Mouse (Mus musculus): ENCODE measurements at regions not wholly inside any gene's neighbourhood (a gene's known extent, or its start where the extent isn't known, plus 50 kb on each side); places are given as distances from the start of the nearest gene placed in this dataset.

DNA sequence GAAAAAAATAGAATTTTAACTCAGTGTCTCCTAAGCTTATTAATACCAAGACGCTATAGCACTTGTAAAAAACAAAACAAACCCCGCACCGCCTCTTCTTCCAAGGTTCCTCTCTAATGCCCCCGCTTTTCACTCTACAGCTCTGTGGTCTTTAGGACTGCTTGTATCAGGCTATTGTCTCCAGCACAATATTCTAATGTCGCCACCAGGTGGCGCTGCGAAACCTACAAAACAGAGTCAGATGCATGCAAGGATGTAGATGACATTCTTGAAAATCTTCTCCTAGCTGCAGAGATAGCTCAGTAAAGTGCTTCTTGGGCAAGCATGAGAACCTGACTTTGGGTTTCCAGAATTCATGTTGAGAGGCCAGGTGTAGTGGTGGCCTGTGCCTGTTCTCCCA is 75.9 kb upstream of the C2cd4b start:
- H3K27ac ChIP-seq (ENCODE audit: low read length): no peak overlapping the region
- no peak overlapping the region for H3K4me3 ChIP-seq (replicated peaks; ENCODE audit: low read length)
- H3K4me2 ChIP-seq (ENCODE audit: low read length): no peak overlapping the region
- peaks cover 8% of the 10 kb centered on the region for H3K9me3 ChIP-seq (ENCODE audit: control insufficient read depth, low read length)
- no peaks in the 10 kb centered on the region for H3K4me1 ChIP-seq (replicated peaks; ENCODE audit: control insufficient read depth, insufficient read depth, low read length)
- peak; percentile 80 for ATAC-seq
- H3K27me3 ChIP-seq (replicated peaks; ENCODE audit: control insufficient read depth, insufficient read depth, low read length): no peaks in the 10 kb centered on the region
- H3K9ac ChIP-seq (replicated peaks; ENCODE audit: low read depth, low read length): no peak overlapping the region
- no peaks in the 10 kb centered on the region for H3K36me3 ChIP-seq (ENCODE audit: control insufficient read depth, insufficient read depth)
- WGBS: 5% methylated on average over 7 of the region's 7 CpGs

GRCm38 (mm10) chr9:67692396-67692795 is 66.8 kb upstream of the C2cd4b start:
- ATAC-seq: no peak

DNA sequence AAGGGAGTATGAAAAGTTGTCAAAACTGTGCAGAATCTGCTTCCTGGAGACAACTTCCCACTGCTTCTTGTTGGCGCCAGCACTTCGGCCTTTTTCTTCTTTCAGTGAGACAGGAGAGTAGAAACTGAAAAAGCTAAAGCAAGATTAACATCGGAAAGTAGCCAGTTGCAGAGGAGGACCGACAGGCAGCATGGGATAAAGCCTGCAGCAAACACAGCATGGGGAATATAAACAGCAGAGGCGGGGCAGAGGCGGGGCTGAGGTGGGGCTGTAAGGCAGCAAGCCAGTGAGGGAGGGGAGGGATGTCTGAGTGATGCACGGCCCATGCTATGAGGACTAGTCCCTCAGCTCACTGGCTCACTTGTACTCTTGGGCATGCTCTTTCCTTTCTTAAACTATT is 65.5 kb upstream of the C2cd4b start:
- peak; percentile 54; the same call in 1 of the 2 replicates for ATAC-seq
- H3K4me2 ChIP-seq (ENCODE audit: low read length): no peak overlapping the region
- 13% methylated on average over 7 of the region's 7 CpGs for WGBS

More at GRCm38 (mm10) chr9:67692396-67692795, 66.8 kb upstream of the C2cd4b start:
- Histone ChIP-seq H3K4me2 (ENCODE audit: low read length) (no peak overlapping the region), H3K9ac (replicated peaks; ENCODE audit: low read depth, low read length) (no peak overlapping the region), H3K4me1 (replicated peaks; ENCODE audit: control insufficient read depth, insufficient read depth, low read length) (0 out of 2 replicates have a peak, but pooled peaks cover 3% of the 10 kb centered on the region), H3K9me3 (ENCODE audit: control insufficient read depth, low read length) (no peaks in the 10 kb centered on the region), H3K36me3 (ENCODE audit: control insufficient read depth, insufficient read depth) (no peaks in the 10 kb centered on the region), H3K27ac (ENCODE audit: low read length) (no peak overlapping the region), H3K4me3 (replicated peaks; ENCODE audit: low read length) (no peak overlapping the region), H3K27me3 (replicated peaks; ENCODE audit: control insufficient read depth, insufficient read depth, low read length) (no peaks in the 10 kb centered on the region)
- WGBS: 85% methylated on average over 13 of the region's 13 CpGs

GRCm38 (mm10) chr9:67698796-67699195 is 60.4 kb upstream of the C2cd4b start:
- Histone ChIP-seq H3K36me3 (ENCODE audit: control insufficient read depth, insufficient read depth) (no peaks in the 10 kb centered on the region), H3K9ac (replicated peaks; ENCODE audit: low read depth, low read length) (no peak overlapping the region), H3K27ac (ENCODE audit: low read length) (no peak overlapping the region), H3K4me1 (replicated peaks; ENCODE audit: control insufficient read depth, insufficient read depth, low read length) (peaks cover 9% of the 10 kb centered on the region), H3K27me3 (replicated peaks; ENCODE audit: control insufficient read depth, insufficient read depth, low read length) (no peaks in the 10 kb centered on the region), H3K9me3 (ENCODE audit: control insufficient read depth, low read length) (no peaks in the 10 kb centered on the region), H3K4me3 (replicated peaks; ENCODE audit: low read length) (no peak overlapping the region), H3K4me2 (ENCODE audit: low read length) (no peak overlapping the region)
- WGBS: 97% methylated on average over 2 of the region's 2 CpGs
- ATAC-seq: no peak

More for the DNA sequence above, 65.5 kb upstream of the C2cd4b start:
- no peaks in the 10 kb centered on the region for H3K27me3 ChIP-seq (replicated peaks; ENCODE audit: control insufficient read depth, insufficient read depth, low read length)
- no peaks in the 10 kb centered on the region for H3K9me3 ChIP-seq (ENCODE audit: control insufficient read depth, low read length)
- 0 out of 2 replicates have a peak, but pooled peaks cover 3% of the 10 kb centered on the region for H3K4me1 ChIP-seq (replicated peaks; ENCODE audit: control insufficient read depth, insufficient read depth, low read length)
- no peak overlapping the region for H3K9ac ChIP-seq (replicated peaks; ENCODE audit: low read depth, low read length)
- H3K27ac ChIP-seq (ENCODE audit: low read length): no peak overlapping the region
- H3K36me3 ChIP-seq (ENCODE audit: control insufficient read depth, insufficient read depth): no peaks in the 10 kb centered on the region
- no peak overlapping the region for H3K4me3 ChIP-seq (replicated peaks; ENCODE audit: low read length)

- Histone ChIP-seq H3K4me1 (replicated peaks; ENCODE audit: control insufficient read depth, insufficient read depth, low read length) (peaks cover 8% of the 10 kb centered on the region), H3K9ac (replicated peaks; ENCODE audit: low read depth, low read length) (peak overlapping the region; percentile 72), H3K4me3 (replicated peaks; ENCODE audit: low read length) (peak overlapping the region; percentile 42), H3K27ac (ENCODE audit: low read length) (no peak overlapping the region), H3K4me2 (ENCODE audit: low read length) (peak overlapping the region; percentile 73), H3K36me3 (ENCODE audit: control insufficient read depth, insufficient read depth) (no peaks in the 10 kb centered on the region), H3K9me3 (ENCODE audit: control insufficient read depth, low read length) (no peaks in the 10 kb centered on the region), H3K27me3 (replicated peaks; ENCODE audit: control insufficient read depth, insufficient read depth, low read length) (no peaks in the 10 kb centered on the region)
- WGBS: 14% methylated on average over 31 of the region's 35 CpGs
- peak; percentile 69 for ATAC-seq
Observed at GRCm38 (mm10) chr9:67699846-67700579, 59.2 kb upstream of the C2cd4b start.

GRCm38 (mm10) chr9:67708246-67708960 is 50.8 kb upstream of the C2cd4b start:
- 32% methylated on average over 5 of the region's 5 CpGs for WGBS
- Histone ChIP-seq H3K27ac (ENCODE audit: low read length) (no peak overlapping the region), H3K4me2 (ENCODE audit: low read length) (no peak overlapping the region), H3K36me3 (ENCODE audit: control insufficient read depth, insufficient read depth) (no peaks in the 10 kb centered on the region), H3K9me3 (ENCODE audit: control insufficient read depth, low read length) (no peaks in the 10 kb centered on the region), H3K27me3 (replicated peaks; ENCODE audit: control insufficient read depth, insufficient read depth, low read length) (no peaks in the 10 kb centered on the region), H3K4me1 (replicated peaks; ENCODE audit: control insufficient read depth, insufficient read depth, low read length) (no peaks in the 10 kb centered on the region), H3K4me3 (replicated peaks; ENCODE audit: low read length) (no peak overlapping the region), H3K9ac (replicated peaks; ENCODE audit: low read depth, low read length) (no peak overlapping the region)
- ATAC-seq: no peak
